In the genomic region with DNA sequence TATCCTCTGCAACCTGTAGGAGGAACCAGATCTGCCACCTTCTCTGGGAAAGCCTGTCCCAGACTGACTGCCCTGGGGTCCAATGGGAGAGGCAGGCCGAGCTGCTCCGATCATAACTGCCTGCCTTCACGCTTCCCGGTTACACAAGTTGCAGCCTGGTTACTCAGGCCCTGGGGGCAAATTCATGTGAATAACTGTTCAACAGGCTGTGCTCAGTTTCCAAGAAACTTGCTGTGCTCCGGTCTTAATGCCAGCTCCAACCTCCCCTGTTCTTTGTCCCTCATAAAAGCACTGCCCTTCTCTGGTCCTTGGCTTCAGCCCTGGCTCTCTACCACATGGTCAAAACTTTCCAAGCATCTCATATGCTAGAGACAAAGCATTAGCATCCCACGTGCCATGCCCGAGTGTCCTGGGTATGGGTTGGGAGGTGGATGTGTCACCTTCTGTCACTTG, we compare ENCODE assay signal across 8 mouse cellular contexts. TPM values are rescaled to one million over a fixed set of nuclear protein-coding genes. Genes with fewer than 3 reads are reported as not detected.
DNase-seq lines count a peak whose midpoint lies in the region; ATAC-seq and TF ChIP-seq lines count a peak whose summit lies in the region.

No protein-coding gene starts in this region.

- DNase-seq in ovary, postnatal 14 days (ENCODE audit: low spot score), result peak; percentile 29
- no peak for DNase-seq in ovary, adult 18-20 months (ENCODE audit: low spot score)
- DNase-seq in kidney, adult 18-20 months, result peak; percentile 82
- peak; percentile 68 for DNase-seq in midbrain, postnatal 0 days (ENCODE audit: low spot score)
- no peak for DNase-seq in ovary, postnatal 10 days (ENCODE audit: low spot score)
- DNase-seq in cerebellum, postnatal 36 days, result no peak
- DNase-seq in layer of hippocampus, adult 9-11 months, result no peak

- no peak overlapping the region for H3K4me2 ChIP-seq in forebrain, embryonic 15.5 days (replicated peaks)
- H3K4me2 ChIP-seq in midbrain, postnatal 0 days (ENCODE audit: low read depth, low read length, poor library complexity, severe bottlenecking), result no peak overlapping the region

- ATAC-seq in forebrain, embryonic 15.5 days (replicated peaks), result peak; percentile 69
- peak; percentile 32; the same call in 1 of the 2 replicates for ATAC-seq in midbrain, postnatal 0 days (ENCODE audit: low FRiP score)

- WGBS in forebrain, embryonic 15.5 days, result 24% methylated on average over 7 of the region's 7 CpGs
- 36% methylated on average over 7 of the region's 7 CpGs for WGBS in midbrain, postnatal 0 days

- H3K27ac ChIP-seq in forebrain, embryonic 15.5 days (replicated peaks), result peak overlapping the region; percentile 62
- H3K27ac ChIP-seq in midbrain, postnatal 0 days (ENCODE audit: low read depth, low read length), result no peak overlapping the region

- TF ChIP-seq CTCF in midbrain, postnatal 0 days (IDR thresholded peaks at IDR 0.05), result no peak

- H3K9me3 ChIP-seq in forebrain, embryonic 15.5 days, result no peaks in the 10 kb centered on the region
- H3K9me3 ChIP-seq in midbrain, postnatal 0 days (ENCODE audit: low read length), result no peaks in the 10 kb centered on the region

- peaks cover 16% of the 10 kb centered on the region for H3K4me1 ChIP-seq in forebrain, embryonic 15.5 days
- no peaks in the 10 kb centered on the region for H3K4me1 ChIP-seq in midbrain, postnatal 0 days (ENCODE audit: insufficient read depth, low read length)

- no peak overlapping the region for H3K4me3 ChIP-seq in forebrain, embryonic 15.5 days
- H3K4me3 ChIP-seq in midbrain, postnatal 0 days (ENCODE audit: low read depth, low read length), result no peak overlapping the region

- H3K36me3 ChIP-seq in forebrain, embryonic 15.5 days, result peaks cover 14% of the 10 kb centered on the region; the same call in 1 of the 2 replicates
- H3K36me3 ChIP-seq in midbrain, postnatal 0 days (ENCODE audit: insufficient read depth, low read length), result peaks cover 22% of the 10 kb centered on the region

- no peak overlapping the region for H3K9ac ChIP-seq in forebrain, embryonic 15.5 days (replicated peaks)
- H3K9ac ChIP-seq in midbrain, postnatal 0 days (replicated peaks; ENCODE audit: low read length, poor library complexity, severe bottlenecking), result no peak overlapping the region

- H3K27me3 ChIP-seq in forebrain, embryonic 15.5 days, result no peaks in the 10 kb centered on the region
- no peaks in the 10 kb centered on the region for H3K27me3 ChIP-seq in midbrain, postnatal 0 days (ENCODE audit: insufficient read depth, low read length)

RNA-seq across cellular contexts. Expression of a gene that starts 32.3 kb away (rescaled TPM):
- 39.7 and 43.7 TPM in 2 replicates for polyA plus RNA-seq in forebrain, embryonic 15.5 days (2015; fragmentation: Nextera tagmentation; extraction: Ambion mirVana)
- 211 and 235 TPM in 2 replicates for total RNA-seq in midbrain, postnatal 0 days (2014; rRNA removed)
- polyA plus RNA-seq in midbrain, postnatal 0 days (2015; fragmentation: Nextera tagmentation; extraction: Ambion mirVana), result 54.7 and 56.7 TPM in 2 replicates

Comparison
In these comparisons a context has a peak if more than half of its experiments do, and no peak if none do; other contexts are left out.
1. DNase-seq: peak in ovary, postnatal 14 days (single experiment), kidney, adult 18-20 months (single experiment) and midbrain, postnatal 0 days (single experiment); none in ovary, adult 18-20 months (single experiment), ovary, postnatal 10 days (single experiment), cerebellum, postnatal 36 days (0 of 2) and layer of hippocampus, adult 9-11 months (single experiment).